ENCODE assay signal across 23 mouse cellular contexts in genomic region chr4:136091346-136091745, GRCm38 (mm10).
"Had no signal": no experiment of that assay in that cellular context is flagged by ENCODE, and none has a peak within 500 bp of the region (broad histone marks: within the 10 kb centered on the region; RNA-seq: fewer than 3 reads in every experiment).

No protein-coding gene starts in this region.

- H3K27me3 ChIP-seq: heart, embryonic 15.5 days; hindbrain, embryonic 13.5 days; hindbrain, embryonic 15.5 days; limb, embryonic 12.5 days had no signal

- H3K36me3 ChIP-seq: heart, embryonic 13.5 days; heart, embryonic 15.5 days; hindbrain, embryonic 13.5 days; hindbrain, embryonic 15.5 days; limb, embryonic 10.5 days; limb, embryonic 12.5 days; liver, embryonic 12.5 days had no signal

- H3K9me3 ChIP-seq: heart, embryonic 15.5 days; hindbrain, embryonic 13.5 days; hindbrain, embryonic 15.5 days; limb, embryonic 10.5 days; liver, embryonic 12.5 days had no signal

- ATAC-seq: hindbrain, postnatal 0 days; intestine, postnatal 0 days; liver, embryonic 12.5 days had no signal

- H3K27ac ChIP-seq: heart, adult 2 months; heart, embryonic 13.5 days; heart, embryonic 15.5 days; hindbrain, embryonic 13.5 days; hindbrain, embryonic 15.5 days; hindbrain, postnatal 0 days; layer of hippocampus, adult 2 months; left cerebral cortex, adult 2 months; limb, embryonic 10.5 days; limb, embryonic 12.5 days; liver, embryonic 12.5 days had no signal

- H3K4me3 ChIP-seq: heart, adult 2 months; heart, embryonic 13.5 days; heart, embryonic 15.5 days; hindbrain, embryonic 13.5 days; hindbrain, embryonic 15.5 days; layer of hippocampus, adult 2 months; left cerebral cortex, adult 2 months; limb, embryonic 10.5 days; limb, embryonic 12.5 days; liver, embryonic 12.5 days had no signal

- DNase-seq: gastrocnemius, postnatal 14 days; gastrocnemius, postnatal 36 days; heart, adult 11 months; heart, adult 2 months; heart, postnatal 14 days; heart, postnatal 36 days; kidney, adult 18-20 months; kidney, adult 8-10 months; kidney, postnatal 10 days; kidney, postnatal 4 days; liver had no signal

- H3K9ac ChIP-seq: heart, embryonic 13.5 days; heart, embryonic 15.5 days; hindbrain, embryonic 13.5 days; hindbrain, embryonic 15.5 days; limb, embryonic 12.5 days; liver, embryonic 12.5 days had no signal

- H3K4me1 ChIP-seq: heart, embryonic 15.5 days; liver, embryonic 12.5 days had no signal

- H3K4me2 ChIP-seq: heart, embryonic 11.5 days; heart, embryonic 13.5 days; heart, embryonic 15.5 days; hindbrain, embryonic 13.5 days; hindbrain, embryonic 15.5 days; limb, embryonic 12.5 days; liver, embryonic 12.5 days had no signal
